Mouse (Mus musculus): Measurements from ENCODE around the gene Dusp1.

Gene Dusp1

DNA sequence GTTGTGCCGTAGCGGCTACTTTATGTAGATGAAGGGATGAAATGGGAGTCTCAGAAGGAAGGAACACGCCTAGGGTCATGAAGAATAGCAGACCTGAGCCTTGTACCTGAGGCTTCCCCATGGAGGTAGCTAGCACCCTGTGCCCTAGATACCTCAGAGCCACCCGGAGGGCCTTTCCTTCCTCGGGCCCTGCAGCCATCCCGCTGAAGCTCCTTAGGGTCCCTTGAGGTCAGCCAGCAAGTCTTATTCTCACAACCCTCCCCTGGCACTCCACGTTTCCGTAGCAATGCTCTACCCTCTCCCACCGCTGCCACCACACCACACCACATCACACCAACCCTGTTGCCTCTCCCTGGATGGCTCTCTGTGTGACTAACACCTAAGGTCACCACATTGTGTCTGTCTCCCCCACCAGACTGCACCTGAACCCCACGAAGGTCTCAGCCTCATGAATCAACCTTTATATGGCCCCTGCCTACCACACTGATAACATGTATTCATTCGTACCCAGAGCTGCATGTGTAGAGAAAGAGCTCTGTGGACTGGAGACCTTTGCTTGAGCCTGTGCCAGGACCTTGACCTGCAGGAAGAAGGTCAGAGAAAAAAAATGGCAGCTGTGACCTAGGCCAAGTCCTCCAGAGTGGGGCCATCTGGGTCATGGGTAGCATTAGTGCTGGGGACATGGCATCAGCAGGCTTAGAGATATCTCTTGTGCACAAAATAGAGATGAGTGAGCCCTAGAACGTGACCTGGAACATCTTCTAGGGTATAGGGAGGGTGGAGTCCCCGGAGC lies 93.6 kb downstream of the Dusp1 start:
- intact Hi-C loops (cut with DNase I), result loop anchor here (10.0 kb wide), 1 partner anchor 417 kb away; no protein-coding TSS in a partner anchor

GRCm38 (mm10) chr17:26467619-26468018 lies 94.3 kb downstream of the Dusp1 start:
- intact Hi-C loops (cut with DNase I), result loop anchor here (2.0 to 10.0 kb wide), 2 partner anchors 39 to 417 kb away; no protein-coding TSS in a partner anchor

- intact Hi-C loops (cut with DNase I), result loop anchor here (1.0 to 10.0 kb wide), 3 partner anchors 40 to 418 kb away; no protein-coding TSS in a partner anchor
These were observed 95.2 kb downstream of the Dusp1 start for GRCm38 (mm10) chr17:26466741-26467150.

GRCm38 (mm10) chr17:26464972-26465371 lies 97.0 kb downstream of the Dusp1 start:
- intact Hi-C loops (cut with DNase I), result loop anchor here (10.0 kb wide), 1 partner anchor 420 kb away; no protein-coding TSS in a partner anchor

GRCm38 (mm10) chr17:26464481-26464880 lies 97.4 kb downstream of the Dusp1 start:
- intact Hi-C loops (cut with DNase I), result loop anchor here (10.0 kb wide), 1 partner anchor 420 kb away; no protein-coding TSS in a partner anchor

DNA sequence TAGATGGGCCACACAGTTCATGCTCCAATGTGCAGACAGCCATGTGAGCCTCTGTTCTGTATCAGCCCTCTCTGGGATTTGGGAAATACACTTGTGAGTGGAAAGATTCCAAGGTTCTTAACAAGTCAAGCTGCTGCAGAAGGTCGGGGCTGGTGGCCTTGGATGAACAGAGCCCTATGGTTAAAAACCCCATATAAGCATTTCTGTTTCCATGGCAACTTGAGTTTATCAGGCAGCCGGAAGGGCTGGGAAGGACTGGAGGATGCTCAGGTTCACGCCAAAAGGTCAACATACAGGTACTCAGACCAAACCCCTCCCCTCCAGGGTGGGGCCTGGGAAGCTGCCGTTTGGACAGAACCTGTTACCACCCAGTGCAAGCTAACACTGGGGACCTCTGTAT lies 97.9 kb downstream of the Dusp1 start:
- intact Hi-C loops (cut with DNase I), result loop anchor here (10.0 kb wide), 1 partner anchor 421 kb away; no protein-coding TSS in a partner anchor

DNA sequence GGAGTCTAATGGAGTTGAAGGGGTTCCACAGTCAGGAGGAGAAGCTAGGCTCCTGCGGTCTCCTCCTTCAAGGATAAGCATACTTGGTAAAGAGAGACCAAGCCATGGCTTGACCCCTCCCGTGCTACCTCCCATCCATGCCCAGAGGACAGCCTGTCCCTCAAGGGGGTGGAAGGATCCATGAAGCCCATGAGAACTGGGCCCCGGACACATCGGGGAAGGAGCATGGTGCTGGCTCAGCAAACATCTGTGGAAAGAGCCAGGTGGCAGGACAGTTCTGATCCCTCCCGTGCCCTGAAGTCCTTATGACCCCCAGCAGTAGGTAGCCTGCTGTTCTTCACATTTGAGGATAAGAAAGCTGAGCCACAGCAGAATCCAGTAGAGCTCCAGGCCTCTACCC lies 98.5 kb downstream of the Dusp1 start:
- intact Hi-C loops (cut with DNase I), result loop anchor here (10.0 kb wide), 1 partner anchor 421 kb away; no protein-coding TSS in a partner anchor

DNA sequence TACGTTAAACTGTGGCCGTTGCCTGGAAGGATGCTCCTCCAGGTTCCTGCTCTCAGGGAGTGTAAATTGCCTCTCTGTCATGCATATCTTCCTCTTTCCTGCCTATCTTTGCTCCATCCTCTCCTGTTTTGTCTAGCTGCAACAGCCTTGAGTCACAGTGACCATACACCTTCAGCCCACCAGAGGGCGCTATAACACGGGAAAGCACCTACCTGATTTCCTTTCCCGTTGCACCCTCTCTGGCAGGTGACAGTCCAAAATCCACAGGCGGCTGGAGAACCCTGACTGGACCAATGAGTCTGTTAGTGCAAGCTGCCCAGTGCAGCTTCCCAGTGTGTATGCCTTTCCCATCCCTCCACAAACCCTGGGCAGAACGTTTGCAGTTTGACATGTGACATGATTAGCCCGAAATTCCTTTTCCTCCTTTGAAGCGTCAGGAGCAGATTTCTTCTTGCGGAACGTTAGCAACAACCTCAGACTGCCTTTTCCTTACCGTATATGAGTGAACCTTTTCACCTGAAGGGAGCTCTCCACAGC lies 99.2 kb downstream of the Dusp1 start:
- intact Hi-C loops (cut with DNase I), result loop anchor here (10.0 kb wide), 1 partner anchor 422 kb away; no protein-coding TSS in a partner anchor

- intact Hi-C loops (cut with DNase I), result no loop called here
These were observed 103.9 kb downstream of the Dusp1 start for GRCm38 (mm10) chr17:26458049-26458448.

DNA sequence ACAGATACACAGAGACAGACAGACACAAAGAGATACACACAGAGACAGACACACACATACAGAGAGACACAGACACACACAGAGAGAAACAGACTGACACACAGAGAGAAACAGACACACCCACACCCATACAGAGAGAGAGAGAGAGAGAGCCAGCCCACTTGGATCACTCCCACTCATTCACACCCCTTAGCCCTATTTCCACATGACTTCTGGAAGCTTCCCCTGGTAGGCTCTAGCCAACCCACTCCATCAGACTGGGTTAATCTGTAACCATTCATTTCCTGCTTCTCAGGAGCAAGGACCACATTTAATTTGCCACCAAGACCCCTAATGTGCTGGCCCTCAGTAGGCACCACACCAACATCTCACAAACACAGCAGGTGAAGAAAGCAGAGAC lies 104.4 kb downstream of the Dusp1 start:
- intact Hi-C loops (cut with DNase I), result no loop called here

Small RNA genes within 50 kb of the gene (microRNA-seq; reads per million reads assigned to microRNA genes)
- 0 reads per million in 2 experiments for gene Gm22420
